Mouse (Mus musculus): ENCODE results near the gene Gse1.
A peak's percentile ranks its signal among the peaks of the same experiment; 100 is the strongest.

The Gse1 gene

DNA sequence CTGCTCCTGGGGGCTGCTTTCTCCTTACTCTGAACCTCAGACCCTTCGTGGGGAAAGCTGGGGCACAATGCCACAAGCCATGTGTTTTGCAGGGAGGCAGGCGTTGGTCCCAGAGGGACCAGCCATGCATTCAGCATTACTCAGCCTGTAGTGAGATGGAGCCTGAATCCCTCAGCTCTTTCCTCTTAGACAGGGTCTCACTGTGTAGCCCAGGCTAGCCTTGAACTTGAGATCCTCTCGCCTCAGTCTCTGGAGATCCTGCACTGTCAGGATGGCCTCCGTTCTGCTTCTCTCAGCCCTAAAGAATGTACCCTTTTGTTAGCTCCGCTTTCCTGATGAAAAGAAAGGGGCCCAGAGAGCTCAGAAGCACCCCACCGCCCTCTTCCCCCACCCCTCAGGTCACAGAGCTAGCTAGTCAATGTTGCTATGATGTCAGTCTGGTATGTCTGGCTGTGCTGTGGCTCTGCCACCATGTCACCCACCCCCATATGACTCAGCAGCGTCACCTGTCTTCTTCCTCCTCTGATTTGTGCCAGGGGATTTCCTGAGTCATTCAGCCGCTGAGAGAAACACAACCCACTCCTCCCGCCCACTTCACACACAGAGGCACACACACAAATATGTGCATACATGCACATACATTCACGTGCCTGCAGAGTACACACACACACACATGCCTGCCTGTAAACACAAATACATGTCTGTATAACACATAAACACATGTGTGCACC lies 2.7 kb upstream of the Gse1 start:
- TF ChIP-seq GATA4 (IDR thresholded peaks at IDR 0.05; ENCODE audit: insufficient replicate concordance, low read length): no peak

DNA sequence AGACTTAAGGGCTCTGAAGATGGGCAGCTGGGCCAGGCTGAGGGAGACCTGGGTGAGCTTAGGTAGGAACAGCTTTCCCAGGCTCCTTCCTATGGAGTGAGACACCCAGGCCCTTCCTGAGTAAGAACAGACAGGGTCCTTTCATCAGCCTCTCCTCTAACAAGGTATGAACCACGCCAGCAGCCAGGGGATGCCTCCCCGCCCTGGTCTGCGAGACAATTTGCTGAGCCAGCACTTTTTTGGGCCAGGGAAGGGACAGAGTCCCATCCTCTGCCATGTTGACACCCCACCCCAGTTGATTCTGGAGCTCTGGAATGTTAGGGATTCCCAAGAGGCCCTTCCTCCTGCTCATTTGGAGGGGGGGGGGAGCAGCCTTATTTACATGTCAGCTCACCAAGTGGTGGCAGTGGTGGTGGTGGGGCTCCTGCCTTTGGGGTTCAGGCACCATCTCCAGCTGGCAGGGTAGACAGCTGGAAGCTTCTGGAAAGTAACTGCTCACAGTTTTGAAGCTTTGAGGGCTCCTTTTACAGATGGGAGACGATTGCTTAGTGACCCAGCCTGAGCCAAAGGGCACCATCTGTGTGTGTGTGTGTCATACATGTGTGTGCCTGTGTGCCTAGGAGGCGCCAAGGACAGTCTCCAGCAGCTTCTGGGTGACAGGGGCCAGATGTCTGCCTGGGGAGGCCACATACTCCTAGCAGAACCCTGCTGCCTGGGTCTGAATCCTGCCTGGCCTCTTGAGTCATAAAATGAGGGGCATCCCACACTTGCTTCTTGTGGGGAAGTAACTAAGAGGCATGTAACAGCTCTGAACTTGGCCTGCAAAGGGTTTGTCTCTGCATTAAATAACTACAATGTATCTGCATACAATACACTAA lies 1.3 kb upstream of the Gse1 start:
- no peak for TF ChIP-seq GATA4 (IDR thresholded peaks at IDR 0.05; ENCODE audit: insufficient replicate concordance, low read length)

DNA sequence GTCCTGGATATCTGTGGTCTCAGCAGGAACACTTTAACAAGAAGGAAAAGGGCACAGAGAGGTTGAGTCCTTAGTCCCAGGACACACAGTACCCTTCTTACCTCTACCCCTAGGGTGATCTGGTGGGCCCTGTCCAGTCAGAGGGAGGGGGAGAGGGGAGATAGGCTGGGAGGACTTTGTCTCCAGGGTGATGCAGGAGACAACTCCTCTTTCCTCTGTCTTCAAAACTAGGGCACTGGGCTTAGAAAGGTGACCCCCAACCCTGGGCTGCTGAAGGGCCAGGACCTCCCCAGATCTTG lies 729 bp upstream of the Gse1 start:
- TF ChIP-seq GATA4 (IDR thresholded peaks at IDR 0.05; ENCODE audit: insufficient replicate concordance, low read length): no peak

DNA sequence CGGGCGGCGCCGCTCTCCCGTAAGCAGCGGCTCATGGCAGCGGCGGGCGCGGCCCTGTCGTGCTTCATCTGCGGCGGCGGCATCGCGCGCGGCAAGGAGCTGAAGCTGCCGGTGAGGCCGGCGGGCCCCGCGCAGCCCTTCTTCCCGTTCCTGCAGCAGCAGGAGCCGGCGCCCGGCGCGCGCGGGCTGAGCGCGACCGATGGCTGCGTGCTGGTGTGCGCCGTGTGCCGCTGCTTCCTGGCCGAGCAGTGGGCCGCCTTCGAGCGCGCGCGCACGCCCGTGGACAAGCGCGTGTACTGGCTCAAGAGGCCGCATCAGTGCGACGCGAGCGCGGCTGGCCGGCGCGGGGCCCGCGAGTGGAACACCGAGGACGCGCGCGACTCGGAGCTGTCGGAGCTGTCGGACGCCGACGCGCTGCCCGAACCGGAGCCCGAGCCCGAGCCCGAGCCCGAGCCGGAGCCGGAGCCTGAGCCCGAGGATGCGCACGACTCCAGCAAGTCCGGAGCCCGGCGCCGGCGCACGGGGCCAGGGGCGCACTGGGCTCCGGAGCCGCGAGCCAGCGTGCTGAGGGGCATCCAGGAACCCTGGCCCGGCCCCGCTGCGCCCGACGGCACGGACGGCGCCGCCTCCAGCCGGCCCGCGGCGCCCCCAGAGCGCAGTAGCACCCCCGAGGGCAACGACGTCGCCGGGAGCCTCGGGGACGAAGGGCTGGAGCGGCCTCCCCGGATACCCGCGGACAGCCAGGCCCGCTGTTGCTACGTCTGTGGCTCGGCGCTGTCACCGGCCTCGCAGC lies 721 bp downstream of the Gse1 start:
- no peak for TF ChIP-seq GATA4 (IDR thresholded peaks at IDR 0.05; ENCODE audit: insufficient replicate concordance, low read length)

DNA sequence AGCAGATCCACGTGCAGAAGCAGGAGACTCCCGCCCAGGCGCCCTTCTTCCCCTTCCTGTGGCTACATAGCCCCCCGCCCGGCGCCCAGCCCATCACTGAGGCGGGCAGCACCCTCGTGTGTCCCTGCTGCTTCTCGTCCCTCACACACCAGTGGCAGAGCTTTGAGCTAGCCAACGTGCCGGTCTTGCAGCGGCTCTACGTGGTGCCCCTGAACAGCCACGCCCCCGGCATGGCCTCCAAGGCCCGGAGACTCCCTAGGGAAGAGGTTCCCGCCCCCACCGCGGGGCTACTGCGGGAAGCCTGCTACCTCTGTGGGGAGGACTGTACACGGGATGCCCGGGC lies 1.3 kb downstream of the Gse1 start:
- TF ChIP-seq GATA4 (IDR thresholded peaks at IDR 0.05; ENCODE audit: insufficient replicate concordance, low read length): no peak

DNA sequence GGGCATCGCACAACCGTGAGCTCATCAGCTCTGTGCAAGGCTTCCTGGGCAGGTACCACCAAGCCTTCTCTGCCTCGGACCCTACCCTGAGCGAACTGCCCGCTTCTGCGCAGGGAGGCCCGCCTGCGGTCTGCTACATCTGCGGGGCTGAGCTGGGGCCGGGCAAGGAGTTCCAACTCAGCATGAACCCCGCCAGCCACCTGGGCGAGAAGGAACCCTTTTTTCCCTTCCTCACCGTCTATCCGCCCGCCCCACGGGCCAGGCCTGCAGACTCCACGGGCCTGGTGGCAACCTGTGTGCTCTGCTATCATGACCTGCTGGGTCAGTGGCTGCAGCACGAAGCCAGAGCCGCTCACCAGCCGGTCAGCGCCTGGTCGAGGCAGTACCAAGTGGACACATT lies 1.8 kb downstream of the Gse1 start:
- no peak for TF ChIP-seq GATA4 (IDR thresholded peaks at IDR 0.05; ENCODE audit: insufficient replicate concordance, low read length)

DNA sequence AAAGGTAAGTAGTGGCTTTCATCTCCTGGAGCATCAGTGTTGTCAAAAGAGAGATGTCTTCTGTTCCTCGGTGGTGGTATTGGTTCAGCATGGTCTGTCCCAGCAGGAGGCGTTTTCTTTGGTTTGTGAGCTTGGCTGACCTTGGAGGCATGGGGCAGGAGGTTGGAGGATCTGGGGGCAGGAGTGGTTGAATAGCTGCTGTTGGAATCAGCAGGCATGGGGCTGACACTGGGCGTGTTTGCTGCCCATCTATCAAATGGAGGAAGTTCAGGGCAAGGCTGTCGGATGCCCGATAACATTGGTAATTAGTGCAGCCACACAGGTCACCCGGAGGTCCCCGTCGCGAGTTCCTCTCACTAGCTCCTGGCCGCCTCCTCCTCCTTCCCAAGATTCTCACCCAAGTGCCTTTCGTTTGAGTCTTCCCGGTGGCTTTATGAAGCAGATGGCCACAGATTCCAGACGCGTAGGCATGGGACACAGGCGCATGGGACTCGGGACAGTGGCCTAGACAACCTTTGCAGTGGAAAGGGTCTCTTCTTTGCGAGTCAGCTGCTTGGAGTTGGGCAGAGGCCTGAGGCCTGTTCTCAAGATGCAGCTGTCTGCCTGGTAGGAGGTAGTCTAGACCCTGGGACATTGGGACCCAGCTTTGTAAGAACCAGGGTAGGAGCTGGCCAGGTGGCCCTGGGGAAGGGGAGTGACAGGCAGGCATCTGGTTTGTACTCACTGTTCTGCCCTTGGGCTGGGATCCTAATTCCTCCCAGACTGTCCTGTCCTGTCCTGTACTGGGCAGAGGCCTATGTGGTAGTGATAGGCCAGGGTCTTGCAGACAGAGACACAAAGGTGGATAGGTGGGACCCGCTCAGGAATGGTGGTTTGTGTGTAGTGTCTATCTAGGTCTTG lies 2.7 kb downstream of the Gse1 start:
- peak; percentile 95 for TF ChIP-seq GATA4 (IDR thresholded peaks at IDR 0.05; ENCODE audit: insufficient replicate concordance, low read length)

DNA sequence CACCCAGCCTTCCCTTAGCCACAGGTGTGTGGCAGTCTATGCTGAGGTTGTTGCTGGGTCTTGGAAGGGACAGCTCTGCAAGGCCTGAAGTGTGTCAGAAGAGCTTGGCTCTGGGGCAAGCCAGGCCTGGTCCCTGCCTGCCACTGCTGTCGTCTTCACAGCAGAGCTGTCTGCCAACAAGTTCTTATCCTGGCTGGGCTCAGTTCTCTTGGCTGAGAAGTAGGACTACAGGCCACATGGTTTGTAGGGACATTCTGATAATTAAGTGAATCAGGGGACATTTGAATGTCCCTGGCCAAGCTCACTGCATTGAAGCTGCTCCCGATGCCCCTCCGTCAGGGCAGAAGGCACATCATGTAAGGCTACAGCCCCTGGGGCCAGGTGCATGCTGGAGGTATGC lies 3.6 kb downstream of the Gse1 start:
- TF ChIP-seq GATA4 (IDR thresholded peaks at IDR 0.05; ENCODE audit: insufficient replicate concordance, low read length): no peak

DNA sequence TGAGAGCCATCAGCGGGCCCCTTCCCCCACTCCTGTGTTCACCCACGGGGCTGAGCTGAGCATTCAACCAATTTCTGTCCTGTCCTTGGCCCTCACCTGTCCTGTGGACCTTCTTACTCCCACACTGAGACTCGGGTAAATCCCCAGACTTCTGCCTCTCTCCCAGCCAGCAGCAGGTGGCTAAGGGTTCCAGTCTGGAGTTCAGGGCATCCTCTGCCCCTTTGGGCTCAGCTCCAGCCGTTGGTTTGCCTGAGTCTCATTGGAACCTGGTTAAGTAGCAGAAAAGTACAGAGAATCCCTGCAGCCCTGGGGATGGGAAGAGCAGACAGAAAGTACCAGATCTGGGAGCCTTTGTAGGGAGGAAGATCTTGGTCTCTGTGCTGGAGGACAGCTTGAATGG lies 4.1 kb downstream of the Gse1 start:
- no peak for TF ChIP-seq GATA4 (IDR thresholded peaks at IDR 0.05; ENCODE audit: insufficient replicate concordance, low read length)

DNA sequence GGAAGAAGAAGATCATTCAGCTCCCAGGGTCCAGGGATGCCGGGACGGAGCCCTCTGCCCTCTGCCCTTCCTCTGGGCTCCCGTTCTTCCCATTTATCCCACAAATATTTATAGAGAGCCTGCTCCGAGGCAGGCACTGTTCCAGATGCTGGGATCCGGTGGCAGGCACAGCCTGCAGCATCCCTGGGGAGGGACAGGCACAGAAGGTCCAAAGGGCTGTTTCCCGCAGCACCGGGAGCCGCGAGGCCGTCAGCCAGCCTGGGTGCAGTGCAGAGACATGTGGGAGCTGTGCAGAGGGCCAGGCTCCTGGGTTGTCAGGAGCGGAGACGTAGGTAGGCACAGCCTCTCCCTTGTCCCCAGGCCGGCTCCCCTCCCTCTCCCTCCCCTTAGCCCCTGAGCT lies 4.7 kb downstream of the Gse1 start:
- TF ChIP-seq GATA4 (IDR thresholded peaks at IDR 0.05; ENCODE audit: insufficient replicate concordance, low read length): no peak

DNA sequence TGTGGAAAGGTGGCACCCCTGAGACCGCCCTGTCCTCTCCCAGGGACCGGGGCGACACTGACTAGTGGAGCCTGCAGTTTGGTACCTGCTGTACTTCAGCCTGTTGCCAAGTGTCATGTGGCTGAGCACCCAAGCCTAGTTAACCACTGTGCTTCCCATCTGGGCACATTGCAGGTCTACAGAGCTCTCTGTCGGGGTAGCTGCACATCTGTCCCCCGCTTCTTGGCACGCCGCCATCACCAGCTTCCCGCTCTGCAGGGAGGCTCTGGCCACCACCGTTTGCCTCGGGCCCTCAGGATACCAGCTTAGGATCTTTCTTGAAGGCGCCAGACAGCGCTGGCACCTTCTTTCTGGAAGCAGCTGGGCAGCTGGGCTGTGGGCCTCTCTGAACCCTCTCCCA lies 6.2 kb downstream of the Gse1 start:
- no peak for TF ChIP-seq GATA4 (IDR thresholded peaks at IDR 0.05; ENCODE audit: insufficient replicate concordance, low read length)

DNA sequence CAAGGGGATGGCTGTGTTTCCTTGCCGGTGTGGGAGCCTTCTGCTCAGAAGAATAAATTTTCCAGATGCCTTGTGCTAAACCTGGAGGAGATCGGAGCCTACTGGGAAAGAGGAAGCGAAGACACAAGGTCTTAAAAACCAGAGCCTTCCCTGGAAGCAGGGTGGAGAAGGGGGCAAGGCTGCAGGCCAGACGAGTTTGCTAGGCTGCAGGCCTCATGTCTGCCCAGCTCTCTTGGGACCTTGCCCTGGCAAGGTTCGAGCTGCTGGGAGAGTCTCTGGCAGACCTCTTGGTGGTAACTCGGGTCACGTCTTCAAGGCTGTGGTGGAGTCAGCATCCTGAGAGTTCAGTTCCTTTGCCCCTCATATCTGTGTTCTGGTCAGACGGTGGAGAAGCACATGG lies 6.6 kb downstream of the Gse1 start:
- no peak for TF ChIP-seq GATA4 (IDR thresholded peaks at IDR 0.05; ENCODE audit: insufficient replicate concordance, low read length)

DNA sequence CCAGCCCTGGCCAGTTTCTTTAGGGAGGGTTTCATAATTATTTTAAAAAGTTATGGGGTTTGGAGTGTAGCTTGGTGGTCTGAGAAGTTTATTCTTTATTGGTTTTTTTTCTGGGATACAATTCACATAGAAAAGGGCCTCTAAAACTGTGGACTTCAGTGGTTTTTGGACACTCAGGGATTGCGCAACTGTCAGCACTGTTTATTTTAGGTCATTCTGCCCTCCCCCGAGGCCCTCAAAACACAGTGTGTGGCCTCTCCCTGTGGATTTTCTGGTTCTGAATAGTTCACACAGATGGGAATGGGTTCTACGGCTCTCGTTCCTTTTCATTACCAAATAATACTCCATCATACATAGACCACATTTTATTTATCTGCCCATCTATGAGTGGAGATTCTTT lies 15.0 kb downstream of the Gse1 start:
- TF ChIP-seq GATA4 (IDR thresholded peaks at IDR 0.05; ENCODE audit: insufficient replicate concordance, low read length): no peak

DNA sequence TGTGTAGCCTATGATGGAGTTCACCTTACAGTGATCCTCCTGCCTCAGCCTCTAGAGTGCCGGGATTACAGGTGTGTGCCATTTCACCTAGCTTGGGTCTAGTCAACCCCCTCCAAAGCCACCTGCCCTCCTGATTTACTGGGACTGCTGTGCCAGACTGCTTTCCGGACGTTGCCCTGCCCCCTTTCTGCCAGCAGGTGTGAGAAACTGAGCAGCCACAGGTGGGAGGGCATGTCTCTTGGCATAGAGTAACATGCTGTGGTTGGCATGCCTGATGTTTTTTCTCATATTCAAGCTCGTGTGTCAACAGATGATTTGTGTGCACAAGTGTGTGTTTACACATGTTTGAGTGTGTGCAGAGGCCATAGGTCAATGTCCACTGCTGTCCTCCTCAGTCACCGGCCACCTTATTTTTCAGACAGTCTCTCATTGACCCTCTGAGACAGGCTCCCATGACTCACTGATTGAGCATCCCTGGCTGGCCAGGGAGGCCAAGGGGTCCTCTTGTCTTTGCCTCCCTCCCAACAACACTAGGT lies 15.7 kb downstream of the Gse1 start:
- TF ChIP-seq GATA4 (IDR thresholded peaks at IDR 0.05; ENCODE audit: insufficient replicate concordance, low read length): no peak

DNA sequence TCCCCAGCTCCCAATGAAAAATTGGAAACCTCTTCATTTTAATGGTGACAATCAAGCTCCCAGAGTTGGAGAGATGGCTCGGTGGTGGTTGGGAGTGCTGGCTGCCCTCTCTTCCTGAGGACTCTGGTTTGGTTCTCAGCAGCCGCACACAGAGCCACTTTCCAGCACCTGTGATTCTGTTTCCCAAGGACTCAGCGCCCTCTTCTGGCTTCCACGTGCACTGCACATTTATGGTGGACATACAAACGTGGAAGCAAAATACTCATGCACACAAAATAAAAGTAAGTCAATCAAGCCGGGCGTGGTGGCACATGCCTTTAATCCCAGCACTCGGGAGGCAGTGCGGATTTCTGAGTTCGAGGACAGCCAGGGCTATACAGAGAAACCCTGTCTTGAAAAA lies 16.3 kb downstream of the Gse1 start:
- TF ChIP-seq GATA4 (IDR thresholded peaks at IDR 0.05; ENCODE audit: insufficient replicate concordance, low read length): no peak
